Mouse (Mus musculus): ENCODE data around the gene Zbtb9. TPM values are rescaled to one million over a fixed set of nuclear protein-coding genes. Genes with fewer than 3 reads are reported as not detected.

Gene Zbtb9
- polyA plus RNA-seq, 1 experiment from 2014 or later = 9.1 TPM

DNA sequence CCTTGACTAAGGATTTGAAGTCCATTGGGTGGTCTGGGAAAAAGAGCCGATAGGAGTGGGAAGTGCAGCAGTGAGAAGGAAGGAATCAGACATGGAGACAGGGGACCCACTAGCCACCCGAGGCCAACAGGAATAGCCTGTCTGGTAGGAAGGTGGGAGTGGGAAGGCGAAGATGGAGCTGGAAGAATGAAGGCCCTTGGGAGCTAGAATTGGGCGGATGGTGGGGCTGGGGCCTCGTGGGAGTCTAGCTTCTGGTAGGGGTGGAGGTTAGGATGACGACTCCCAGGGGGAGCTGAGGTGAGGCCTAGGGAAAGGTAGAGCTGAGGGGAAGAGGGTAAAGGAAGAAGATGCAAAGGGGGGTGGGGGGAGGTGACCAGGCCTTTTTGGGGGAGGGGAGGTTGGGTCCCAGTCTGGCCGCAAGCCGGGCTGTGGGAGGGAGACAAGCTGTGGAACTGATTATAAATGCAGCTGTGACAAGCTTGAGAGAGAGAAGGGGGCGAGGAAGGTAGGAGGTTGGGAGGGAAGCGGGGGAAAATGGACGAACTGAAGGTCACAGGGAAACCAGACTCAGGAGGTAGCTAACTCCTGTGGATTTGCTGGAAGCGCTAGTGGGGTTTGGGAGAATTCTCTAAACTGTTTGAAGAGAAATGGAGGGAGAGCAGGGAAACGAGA is 27.0 kb upstream of the Zbtb9 start:
- Histone ChIP-seq H3K27ac (replicated peaks; ENCODE audit: low read depth, low read length) (peak overlapping the region; percentile 80), H3K27me3 (replicated peaks; ENCODE audit: control insufficient read depth, insufficient read depth, low read length) (no peaks in the 10 kb centered on the region), H3K9ac (ENCODE audit: low read depth, low read length) (peak overlapping the region; percentile 75), H3K9me3 (ENCODE audit: control insufficient read depth, low read length) (no peaks in the 10 kb centered on the region), H3K4me1 (ENCODE audit: control insufficient read depth, insufficient read depth, low read length) (peaks cover 40% of the 10 kb centered on the region), H3K4me3 (ENCODE audit: low read depth, low read length) (peak overlapping the region; percentile 46), H3K4me2 (ENCODE audit: low read depth, low read length) (peak overlapping the region; percentile 87), H3K36me3 (ENCODE audit: control insufficient read depth, insufficient read depth, low read length) (no peaks in the 10 kb centered on the region)
- ATAC-seq (ENCODE audit: low read depth) (no peak), DNase-seq (ENCODE audit: low spot score) (no peak)
- WGBS = 28% methylated on average over 13 of the region's 13 CpGs

DNA sequence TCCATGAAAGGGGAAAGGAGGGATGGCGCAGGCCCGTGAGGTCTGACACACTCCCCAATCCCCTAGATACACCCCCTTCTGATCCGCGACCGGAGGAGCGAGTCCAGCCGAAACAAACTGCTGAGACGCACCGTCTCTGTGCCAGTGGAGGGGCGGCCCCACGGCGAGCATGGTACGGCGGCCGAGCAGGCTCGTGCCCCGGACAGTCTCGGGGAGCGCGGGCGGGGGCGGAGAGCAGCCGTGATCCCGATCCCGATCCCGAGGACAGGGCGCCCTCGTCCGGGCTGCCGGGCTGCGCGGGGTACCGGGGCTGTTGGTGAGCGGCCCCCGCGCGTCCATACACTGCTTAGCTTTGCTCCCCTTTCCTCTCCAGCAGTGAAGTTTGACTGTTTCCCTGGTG is 26.4 kb upstream of the Zbtb9 start:
- Histone ChIP-seq H3K27ac (replicated peaks; ENCODE audit: low read depth, low read length) (peak overlapping the region; percentile 80), H3K9ac (ENCODE audit: low read depth, low read length) (peak overlapping the region; percentile 75), H3K4me3 (ENCODE audit: low read depth, low read length) (peak overlapping the region; percentile 46), H3K36me3 (ENCODE audit: control insufficient read depth, insufficient read depth, low read length) (no peaks in the 10 kb centered on the region), H3K9me3 (ENCODE audit: control insufficient read depth, low read length) (no peaks in the 10 kb centered on the region), H3K4me2 (ENCODE audit: low read depth, low read length) (peak overlapping the region; percentile 87), H3K4me1 (ENCODE audit: control insufficient read depth, insufficient read depth, low read length) (peaks cover 46% of the 10 kb centered on the region), H3K27me3 (replicated peaks; ENCODE audit: control insufficient read depth, insufficient read depth, low read length) (no peaks in the 10 kb centered on the region)
- DNase-seq (ENCODE audit: low spot score) (peak; percentile 61), ATAC-seq (ENCODE audit: low read depth) (peak; percentile 58)
- WGBS = 2% methylated on average over 14 of the region's 37 CpGs

DNA sequence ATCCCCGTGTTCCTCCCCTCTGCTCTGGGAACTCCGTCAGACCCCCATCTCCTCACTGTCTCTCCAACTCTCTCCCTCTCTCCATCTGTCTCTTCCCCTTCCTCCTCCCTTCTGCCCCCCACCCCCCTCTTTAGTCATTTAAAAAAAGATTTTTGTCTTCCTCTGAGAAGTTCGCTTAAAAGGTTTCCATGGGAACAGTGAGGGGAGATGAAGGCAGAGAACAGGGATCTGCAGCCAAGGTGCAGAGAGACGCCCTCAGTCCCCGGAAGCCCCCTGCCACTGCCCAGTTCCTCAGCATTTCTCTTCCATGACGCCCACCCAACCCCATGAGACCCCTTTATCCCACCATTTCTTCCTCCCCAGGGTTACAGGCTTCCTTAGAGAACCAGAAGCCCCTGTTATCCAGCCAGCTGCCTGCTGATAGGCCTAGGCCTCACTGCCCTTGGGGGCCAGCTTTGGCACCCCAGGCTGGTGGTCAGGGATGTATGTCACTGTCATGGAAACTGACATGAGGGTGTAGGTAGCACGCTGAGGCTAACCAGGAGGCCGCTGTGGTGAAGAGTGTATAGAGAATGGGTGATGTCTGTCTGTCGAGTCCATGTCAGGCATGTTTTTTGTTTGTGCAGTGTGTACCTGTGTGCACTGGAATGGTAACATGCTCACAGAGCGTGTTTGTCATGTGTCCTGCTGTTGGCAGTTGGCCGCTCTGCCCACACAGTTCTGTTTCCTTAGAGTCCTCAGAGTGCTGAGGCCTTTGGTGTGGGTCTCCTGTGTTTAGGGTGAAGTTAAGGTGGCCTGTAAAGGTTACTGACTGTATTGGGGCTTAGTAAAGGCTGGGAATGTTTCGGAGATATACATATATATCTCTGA is 25.5 kb upstream of the Zbtb9 start:
- Histone ChIP-seq H3K9me3 (ENCODE audit: control insufficient read depth, low read length) (no peaks in the 10 kb centered on the region), H3K4me3 (ENCODE audit: low read depth, low read length) (peak overlapping the region; percentile 46; the same call in 1 of the 2 replicates), H3K4me2 (ENCODE audit: low read depth, low read length) (peak overlapping the region; percentile 87), H3K4me1 (ENCODE audit: control insufficient read depth, insufficient read depth, low read length) (peaks cover 51% of the 10 kb centered on the region), H3K27ac (replicated peaks; ENCODE audit: low read depth, low read length) (no peak overlapping the region), H3K27me3 (replicated peaks; ENCODE audit: control insufficient read depth, insufficient read depth, low read length) (no peaks in the 10 kb centered on the region), H3K36me3 (ENCODE audit: control insufficient read depth, insufficient read depth, low read length) (no peaks in the 10 kb centered on the region), H3K9ac (ENCODE audit: low read depth, low read length) (no peak overlapping the region)
- ATAC-seq (ENCODE audit: low read depth) (no peak), DNase-seq (ENCODE audit: low spot score) (no peak)
- WGBS = 52% methylated on average over 12 of the region's 12 CpGs

DNA sequence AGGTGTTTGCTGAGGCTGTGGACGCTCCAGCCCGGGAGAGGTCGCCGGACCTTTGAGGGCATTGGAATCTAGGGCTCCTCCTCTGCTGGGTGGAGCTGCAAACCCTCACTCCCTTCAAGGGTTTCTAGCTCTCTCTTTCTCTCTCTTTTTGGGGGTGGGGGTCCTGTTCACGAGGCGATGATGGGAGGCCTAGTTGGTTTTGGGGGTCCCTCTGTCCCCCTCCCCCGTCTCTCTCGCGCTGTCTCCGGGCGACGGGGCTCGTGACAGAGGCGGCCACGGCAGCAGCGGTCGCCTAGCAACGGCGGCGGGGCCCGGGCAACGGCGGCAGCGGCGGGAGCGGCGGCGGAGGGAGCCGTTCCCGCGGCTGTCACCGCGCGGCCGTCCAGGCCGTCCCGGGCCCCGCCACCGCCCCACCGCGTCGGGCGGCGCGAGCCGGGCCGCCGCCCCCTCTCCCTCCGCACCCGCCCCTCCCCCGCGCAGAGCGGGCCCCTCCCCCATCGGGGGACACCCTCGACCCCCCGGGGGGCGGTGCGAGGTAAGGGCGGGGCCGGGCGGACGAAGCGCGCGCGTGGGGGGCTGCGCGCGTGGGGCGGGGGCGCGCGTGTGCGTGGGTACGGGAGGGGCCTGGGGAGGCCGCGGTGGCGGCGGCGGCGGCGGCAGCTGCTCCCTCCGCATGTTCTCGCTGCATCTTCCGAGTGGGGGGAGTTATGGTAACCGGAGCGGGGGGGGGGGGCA is 24.5 kb upstream of the Zbtb9 start:
- H3K4me3 ChIP-seq (ENCODE audit: low read depth, low read length) = peak overlapping the region; percentile 71
- peaks cover 57% of the 10 kb centered on the region for H3K4me1 ChIP-seq (ENCODE audit: control insufficient read depth, insufficient read depth, low read length)
- ATAC-seq (ENCODE audit: low read depth) (no peak), DNase-seq (ENCODE audit: low spot score) (no peak)
- H3K4me2 ChIP-seq (ENCODE audit: low read depth, low read length) = peak overlapping the region; percentile 95
- H3K27me3 ChIP-seq (replicated peaks; ENCODE audit: control insufficient read depth, insufficient read depth, low read length) = no peaks in the 10 kb centered on the region
- 0% methylated on average over 9 of the region's 87 CpGs for WGBS
- peak overlapping the region; percentile 78 for H3K9ac ChIP-seq (ENCODE audit: low read depth, low read length)
- no peaks in the 10 kb centered on the region for H3K9me3 ChIP-seq (ENCODE audit: control insufficient read depth, low read length)
- no peaks in the 10 kb centered on the region for H3K36me3 ChIP-seq (ENCODE audit: control insufficient read depth, insufficient read depth, low read length)
- peak overlapping the region; percentile 77 for H3K27ac ChIP-seq (replicated peaks; ENCODE audit: low read depth, low read length)

DNA sequence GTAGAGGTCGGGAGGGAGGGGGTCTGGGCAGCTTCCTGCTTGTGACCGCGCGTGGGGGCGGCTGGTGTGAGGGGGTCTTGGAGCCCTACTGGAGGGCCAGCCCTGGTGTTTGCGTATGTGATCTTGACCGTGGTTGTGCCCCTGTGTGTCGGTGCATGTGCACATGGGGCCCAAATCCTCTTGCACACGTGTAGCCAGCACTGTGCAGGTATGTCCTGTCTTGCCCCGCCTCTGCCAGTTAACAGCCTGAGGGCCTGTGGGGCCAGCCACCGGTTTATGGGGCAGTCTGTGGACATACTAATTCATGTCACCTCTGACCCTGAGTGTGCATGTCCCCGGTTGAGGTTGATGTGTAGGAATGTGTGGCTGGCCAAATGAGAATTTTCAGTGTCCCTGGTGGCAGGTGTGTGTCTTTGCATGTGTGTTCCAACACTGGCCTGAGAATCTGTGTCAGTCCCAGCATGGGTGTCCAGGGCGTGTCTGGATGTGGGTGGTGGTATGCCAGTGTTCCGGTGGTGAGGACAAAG is 23.9 kb upstream of the Zbtb9 start:
- Histone ChIP-seq H3K36me3 (ENCODE audit: control insufficient read depth, insufficient read depth, low read length) (no peaks in the 10 kb centered on the region), H3K9me3 (ENCODE audit: control insufficient read depth, low read length) (no peaks in the 10 kb centered on the region), H3K9ac (ENCODE audit: low read depth, low read length) (peak overlapping the region; percentile 78), H3K27me3 (replicated peaks; ENCODE audit: control insufficient read depth, insufficient read depth, low read length) (no peaks in the 10 kb centered on the region), H3K4me3 (ENCODE audit: low read depth, low read length) (peak overlapping the region; percentile 71), H3K4me1 (ENCODE audit: control insufficient read depth, insufficient read depth, low read length) (peaks cover 63% of the 10 kb centered on the region), H3K4me2 (ENCODE audit: low read depth, low read length) (peak overlapping the region; percentile 95), H3K27ac (replicated peaks; ENCODE audit: low read depth, low read length) (peak overlapping the region; percentile 77)
- no peak for DNase-seq (ENCODE audit: low spot score)
- ATAC-seq (ENCODE audit: low read depth) = no peak
- 11% methylated on average over 8 of the region's 14 CpGs for WGBS

DNA sequence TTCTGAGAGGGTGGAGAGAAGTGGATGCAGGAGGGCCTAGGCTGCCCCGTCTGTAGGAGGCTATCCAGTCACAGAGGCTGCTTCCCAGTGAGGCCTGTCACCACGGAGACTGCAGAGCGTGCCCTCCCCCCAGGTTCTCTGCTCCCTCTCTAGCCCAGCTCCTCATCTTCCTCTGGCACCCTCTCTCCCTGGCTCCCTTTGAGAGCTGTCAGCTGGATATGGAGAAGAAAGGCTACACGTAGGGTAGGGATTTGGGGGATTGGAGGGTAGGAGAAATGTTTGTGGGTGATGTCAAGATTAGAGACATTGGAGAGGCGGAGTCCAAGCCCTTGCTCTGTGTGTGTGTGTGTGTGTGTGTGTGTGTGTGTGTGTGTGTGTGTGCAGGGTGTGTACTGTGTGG is 23.1 kb upstream of the Zbtb9 start:
- peak overlapping the region; percentile 32; the same call in 1 of the 2 replicates for H3K9ac ChIP-seq (ENCODE audit: low read depth, low read length)
- H3K4me3 ChIP-seq (ENCODE audit: low read depth, low read length) = no peak overlapping the region
- H3K27me3 ChIP-seq (replicated peaks; ENCODE audit: control insufficient read depth, insufficient read depth, low read length) = no peaks in the 10 kb centered on the region
- DNase-seq (ENCODE audit: low spot score) (no peak), ATAC-seq (ENCODE audit: low read depth) (no peak)
- 0 out of 2 replicates have a peak overlapping the region, but pooled peaks have one; percentile 40 for H3K27ac ChIP-seq (replicated peaks; ENCODE audit: low read depth, low read length)
- peak overlapping the region; percentile 95 for H3K4me2 ChIP-seq (ENCODE audit: low read depth, low read length)
- H3K9me3 ChIP-seq (ENCODE audit: control insufficient read depth, low read length) = no peaks in the 10 kb centered on the region
- peaks cover 3% of the 10 kb centered on the region; the same call in 1 of the 2 replicates for H3K36me3 ChIP-seq (ENCODE audit: control insufficient read depth, insufficient read depth, low read length)
- WGBS = 36% methylated on average over 5 of the region's 5 CpGs
- peaks cover 63% of the 10 kb centered on the region for H3K4me1 ChIP-seq (ENCODE audit: control insufficient read depth, insufficient read depth, low read length)

DNA sequence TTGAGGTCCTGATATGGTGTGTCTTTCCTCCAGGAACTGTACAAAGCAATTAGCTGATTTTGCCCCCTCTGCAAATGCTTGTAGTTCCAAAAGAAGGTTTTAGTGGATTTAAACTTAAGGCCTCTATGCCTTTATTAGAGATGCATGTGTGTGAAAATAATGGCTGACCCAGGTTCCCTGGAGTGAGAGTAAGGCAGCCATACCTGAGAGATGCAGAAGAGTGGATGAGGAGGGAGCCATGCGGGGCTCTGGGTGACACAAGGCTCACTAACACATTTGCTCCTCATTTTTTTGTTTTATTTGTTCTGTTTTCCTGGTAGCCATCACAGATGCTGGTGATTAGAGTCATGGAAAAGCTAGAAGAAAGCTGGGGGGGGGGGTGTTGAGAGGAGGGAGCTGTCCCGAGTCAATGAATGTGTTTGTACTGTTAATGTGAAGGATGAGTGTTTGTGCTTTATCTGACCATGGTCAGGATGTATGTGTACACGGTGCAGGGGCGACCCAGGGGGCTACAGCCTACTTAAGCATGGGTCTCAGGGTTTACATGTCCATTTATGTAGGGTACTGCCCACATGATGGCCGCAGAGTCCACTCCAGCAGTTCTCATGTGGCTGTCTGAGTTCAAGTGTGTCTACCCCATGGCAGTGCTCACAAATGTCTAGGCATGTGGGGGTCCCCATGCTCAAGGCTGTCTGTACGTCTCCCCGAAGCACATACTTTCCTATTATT is 22.2 kb upstream of the Zbtb9 start:
- Histone ChIP-seq H3K27ac (replicated peaks; ENCODE audit: low read depth, low read length) (peak overlapping the region; percentile 48), H3K9me3 (ENCODE audit: control insufficient read depth, low read length) (no peaks in the 10 kb centered on the region), H3K9ac (ENCODE audit: low read depth, low read length) (peak overlapping the region; percentile 54), H3K4me2 (ENCODE audit: low read depth, low read length) (peak overlapping the region; percentile 69), H3K4me3 (ENCODE audit: low read depth, low read length) (peak overlapping the region; percentile 38), H3K27me3 (replicated peaks; ENCODE audit: control insufficient read depth, insufficient read depth, low read length) (no peaks in the 10 kb centered on the region), H3K4me1 (ENCODE audit: control insufficient read depth, insufficient read depth, low read length) (peaks cover 55% of the 10 kb centered on the region), H3K36me3 (ENCODE audit: control insufficient read depth, insufficient read depth, low read length) (peaks cover 11% of the 10 kb centered on the region)
- DNase-seq (ENCODE audit: low spot score) (no peak), ATAC-seq (ENCODE audit: low read depth) (no peak)
- 31% methylated on average over 7 of the region's 7 CpGs for WGBS

Measured in embryonic facial prominence, embryonic 14.5 days (tissue).